Mouse (Mus musculus): ENCODE results near the gene Zfp28. TPM values are rescaled to one million over a fixed set of nuclear protein-coding genes. Genes with fewer than 3 reads are reported as not detected.
"Not testable (repeated sequence)": the region's sequence is repeated elsewhere in the genome, so short reads cannot be mapped to it uniquely, and the experiment has no call there.

The Zfp28 gene
- total RNA-seq (2021) (1 to 10 TPM; 1.4 to 2.5 TPM), polyA plus RNA-seq (2012; rRNA removed) (1.1 and 1.3 TPM in 2 replicates)
- long read RNA-seq, full-length matches to known transcripts = 3 of 4 reads
- long read RNA-seq, partial matches to known transcripts = 1 of 4 reads
- long read RNA-seq, other reads (novel, unspliced or antisense) = 0 of 4 reads

GRCm38 (mm10) chr7:6383044-6383455 lies at the start of gene Zfp28:
Gene Zfp28, plus strand, starts transcription at chr7:6383295.
- peak; percentile 97 for DNase-seq

GRCm38 (mm10) chr7:6339865-6340264 lies 43.2 kb upstream of the Zfp28 start:
- DNase-seq = no peak

GRCm38 (mm10) chr7:6343501-6344071 lies 39.5 kb upstream of the Zfp28 start, which contains the start of gene Gm3854:
Gene Gm3854, plus strand, starts transcription at chr7:6343759.
- peak; percentile 71 for DNase-seq

DNA sequence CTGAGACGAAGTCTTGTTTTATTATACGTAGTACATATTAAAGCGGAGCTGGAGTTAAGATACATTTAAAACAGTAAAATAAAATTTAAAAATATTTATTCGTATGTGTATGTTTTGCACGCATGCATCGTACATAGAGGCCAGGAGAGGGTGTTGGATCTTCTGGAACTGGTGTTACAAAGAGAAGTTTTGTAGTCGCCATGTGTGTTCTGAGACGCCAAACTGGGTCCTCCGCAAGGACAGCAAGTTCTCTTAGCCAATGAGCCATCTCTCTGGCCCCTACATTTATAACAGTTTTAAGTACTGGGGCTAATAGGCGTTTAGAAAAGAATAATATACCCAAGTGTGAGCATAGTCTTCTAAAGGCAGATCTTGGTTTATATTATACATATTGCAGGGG lies 39.0 kb upstream of the Zfp28 start:
- DNase-seq = no peak

GRCm38 (mm10) chr7:6358121-6358520 lies 25.0 kb upstream of the Zfp28 start:
- no peak for DNase-seq

GRCm38 (mm10) chr7:6358937-6359590 lies 24.0 kb upstream of the Zfp28 start:
- DNase-seq = no peak

DNA sequence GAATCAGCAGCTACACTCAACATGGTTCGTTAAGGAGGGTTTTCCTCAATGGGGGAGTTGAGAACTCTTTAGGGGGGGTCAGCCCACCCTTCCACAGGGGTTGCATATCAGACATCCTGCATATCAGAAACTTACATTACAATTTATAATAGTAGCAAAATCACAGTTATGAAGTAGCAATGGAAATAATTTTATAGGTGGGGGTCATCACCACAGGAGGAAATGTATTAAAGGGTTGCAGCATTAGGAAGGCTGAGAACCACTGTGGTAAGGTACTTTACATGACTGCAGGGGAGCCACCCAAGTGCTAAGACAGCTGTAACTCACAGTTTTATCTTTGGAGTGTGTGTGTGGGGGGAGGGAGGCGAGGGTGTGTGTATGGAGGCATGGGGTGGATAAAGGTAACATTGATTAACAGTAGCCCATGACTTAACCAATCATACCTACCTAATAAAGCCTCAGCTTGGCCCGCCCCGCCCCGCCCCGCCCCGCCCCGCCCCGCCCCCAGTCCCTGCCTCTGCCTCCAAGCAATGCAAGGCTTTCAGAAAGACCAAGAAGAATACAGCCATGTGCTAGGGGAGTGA lies 22.5 kb upstream of the Zfp28 start:
- no peak for DNase-seq

- no peak for DNase-seq
Observed at GRCm38 (mm10) chr7:6361756-6362155, 21.3 kb upstream of the Zfp28 start.

GRCm38 (mm10) chr7:6362268-6363046 lies 20.6 kb upstream of the Zfp28 start:
- peak; percentile 99 for DNase-seq

- peak; percentile 91 for DNase-seq
Observed at GRCm38 (mm10) chr7:6363047-6363488, 20.0 kb upstream of the Zfp28 start, which contains the start of gene Zfp78. Gene Zfp78, plus strand, starts transcription at chr7:6363280.

GRCm38 (mm10) chr7:6364761-6365160 lies 18.3 kb upstream of the Zfp28 start:
- DNase-seq = no peak

- DNase-seq = no peak
Observed at GRCm38 (mm10) chr7:6367185-6367584, 15.9 kb upstream of the Zfp28 start.

- not testable (repeated sequence) for DNase-seq
Observed at GRCm38 (mm10) chr7:6368146-6368545, 14.9 kb upstream of the Zfp28 start.

DNA sequence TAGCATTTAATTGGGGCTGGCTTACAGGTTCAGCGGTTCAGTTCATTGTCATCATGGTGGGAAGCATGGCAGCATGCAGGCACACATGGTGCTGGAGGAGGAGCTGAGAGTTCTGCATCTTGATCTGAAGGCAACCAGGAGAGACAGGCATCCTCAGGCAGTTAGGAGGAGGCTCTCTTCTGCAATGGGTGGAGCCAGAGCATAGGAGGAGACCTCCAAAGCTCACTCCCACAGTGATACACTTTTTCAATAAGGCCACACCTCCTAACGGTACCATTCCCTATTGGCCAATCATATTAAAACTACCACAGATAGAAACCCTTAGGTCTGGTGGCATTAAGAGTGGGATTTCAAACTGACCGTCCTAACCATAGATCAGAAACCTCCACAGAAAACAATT lies 13.6 kb upstream of the Zfp28 start:
- no peak for DNase-seq

DNA sequence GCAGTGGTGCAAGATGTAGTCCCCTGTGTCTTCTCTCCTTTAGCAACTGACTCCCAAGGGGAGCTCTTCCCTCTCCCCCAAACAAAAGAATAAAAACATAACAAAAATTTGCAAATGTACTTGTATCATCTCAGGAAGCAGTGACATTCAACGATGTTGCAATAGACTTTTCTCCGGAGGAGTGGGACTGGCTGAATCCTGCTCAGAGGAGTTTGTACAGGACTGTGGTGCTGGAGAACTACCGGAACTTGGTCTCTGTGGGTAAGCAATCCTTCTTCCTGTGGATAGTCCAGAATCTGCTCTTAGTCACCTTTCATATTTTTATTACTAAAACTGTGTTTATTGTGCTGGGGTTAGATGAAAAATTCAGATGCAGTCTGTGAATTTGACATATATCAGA lies 10.1 kb upstream of the Zfp28 start:
- DNase-seq = no peak

- DNase-seq = no peak
Observed at GRCm38 (mm10) chr7:6378441-6378840, 4.7 kb upstream of the Zfp28 start.

DNA sequence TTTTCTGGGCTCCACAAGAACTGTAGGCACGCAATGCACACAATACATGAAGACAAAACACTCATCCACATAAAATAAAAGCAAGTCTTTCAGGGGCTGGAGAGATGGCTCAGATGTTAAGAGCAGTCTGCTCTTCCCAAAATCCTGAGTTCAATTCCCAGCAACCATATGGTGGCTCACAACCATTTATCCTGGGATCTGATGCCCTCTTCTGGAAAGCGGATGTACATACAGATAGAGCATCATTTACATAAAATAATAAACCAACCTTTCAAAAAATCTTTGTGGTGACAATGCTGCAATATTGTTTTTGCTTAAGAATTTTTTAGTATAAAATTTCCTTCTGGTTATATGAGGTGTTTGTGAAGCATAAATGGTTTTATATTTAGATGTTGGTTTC lies 1.7 kb upstream of the Zfp28 start:
- no peak for DNase-seq

GRCm38 (mm10) chr7:6384011-6384410 lies 916 bp downstream of the Zfp28 start:
- no peak for DNase-seq

DNA sequence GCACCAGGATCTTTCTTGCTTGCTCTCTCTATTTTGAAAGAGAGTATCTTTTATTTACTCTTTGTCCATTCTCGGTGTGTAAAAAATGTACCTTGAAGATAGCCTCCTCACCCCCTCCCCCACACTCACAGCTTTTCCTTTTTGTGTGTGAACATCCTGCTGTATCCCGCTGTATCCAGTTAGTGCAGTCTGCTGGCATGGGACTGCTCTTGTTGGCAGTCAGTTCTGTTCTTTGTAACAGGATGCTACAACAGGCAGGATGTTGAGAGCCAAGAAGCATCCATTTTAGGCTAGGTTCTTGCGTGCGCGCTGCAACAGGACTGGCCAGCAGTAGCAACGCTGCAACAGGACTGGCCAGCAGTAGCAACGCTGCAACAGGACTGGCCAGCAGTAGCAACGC lies 3.9 kb downstream of the Zfp28 start:
- no peak for DNase-seq

DNA sequence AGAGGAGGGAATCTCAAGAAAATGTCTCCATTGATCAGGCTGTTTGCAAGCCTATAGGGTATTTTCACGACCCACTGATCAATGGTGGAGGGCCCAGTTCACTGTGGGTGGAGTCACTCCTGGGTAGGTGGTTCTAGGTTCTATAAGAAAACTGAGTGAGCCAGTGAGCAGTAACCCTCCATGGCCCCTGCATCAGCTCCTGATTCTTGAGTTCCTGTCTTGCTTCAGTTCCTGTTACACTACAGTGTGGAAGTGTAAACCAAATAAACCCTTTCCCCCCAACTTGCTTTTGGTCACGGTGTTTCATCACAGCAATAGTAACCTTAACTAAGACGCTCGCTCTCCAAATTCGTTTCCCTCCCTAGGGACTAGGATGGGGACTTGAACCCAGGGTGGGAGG lies 5.9 kb downstream of the Zfp28 start:
- no peak for DNase-seq

DNA sequence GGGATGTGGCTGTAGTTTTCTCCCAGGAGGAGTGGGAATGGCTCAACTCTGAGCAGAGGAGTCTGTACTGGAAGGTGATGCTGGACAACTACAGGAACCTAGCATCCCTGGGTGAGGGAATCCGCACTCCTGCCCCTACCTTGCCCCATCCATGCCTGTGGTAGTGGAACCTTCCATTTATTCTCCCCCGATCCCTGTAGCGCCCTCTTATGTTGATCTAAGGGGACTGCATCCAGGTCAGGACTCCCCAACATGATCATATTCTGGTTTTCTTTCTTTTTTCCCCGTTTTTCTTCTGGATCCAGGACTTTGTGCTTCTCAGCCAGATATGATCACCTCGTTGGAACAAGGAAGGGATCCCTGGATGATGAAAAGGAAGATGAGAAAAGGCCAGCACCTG lies 6.4 kb downstream of the Zfp28 start:
- no peak for DNase-seq
